Mouse (Mus musculus) heart, embryonic 13.5 days (tissue): ENCODE data around the gene Nudt22. TPM values are rescaled to one million over a fixed set of nuclear protein-coding genes. Genes with fewer than 3 reads are reported as not detected.
"Not testable (repeated sequence)": the region's sequence is repeated elsewhere in the genome, so short reads cannot be mapped to it uniquely, and the experiment has no call there.

Source experiments
- ATAC-seq: fragments of 200-750 bp; cut with Nextera tagmentation; 2 replicates; pipeline ENCODE4 v1.8.0; 2017; ENCODE audit warnings: moderate TSS enrichment; ENCODE audit not compliant: insufficient number of reproducible peaks, low FRiP score, low TSS enrichment; ENCODE audit errors: extremely low read depth
- H3K27ac ChIP-seq: fragments of 300-500 bp; sonication (generic); replicated peaks from 2 replicates; pipeline ENCODE4 v1.5.1; 2015; ENCODE audit warnings: moderate library complexity, mild to moderate bottlenecking, inconsistent platforms
- H3K27me3 ChIP-seq: fragments of 300-500 bp; sonication (generic); replicated peaks from 2 replicates; pipeline ENCODE4 v1.6.1; 2015; ENCODE audit warnings: mild to moderate bottlenecking, inconsistent platforms
- H3K36me3 ChIP-seq: fragments of 300-500 bp; sonication (generic); 2 replicates; pipeline ENCODE4 v1.6.1; 2015; ENCODE audit warnings: mild to moderate bottlenecking, inconsistent platforms
- H3K4me1 ChIP-seq: fragments of 300-500 bp; sonication (generic); 2 replicates; pipeline ENCODE4 v1.6.1; 2015; ENCODE audit warnings: inconsistent platforms
- H3K4me2 ChIP-seq: fragments of 300-500 bp; sonication (generic); 2 replicates; pipeline ENCODE4 v1.6.1; 2015; ENCODE audit warnings: inconsistent platforms, mild to moderate bottlenecking, moderate library complexity
- H3K4me3 ChIP-seq: fragments of 300-500 bp; sonication (generic); 2 replicates; pipeline ENCODE4 v1.5.1; 2015; ENCODE audit warnings: moderate library complexity, mild to moderate bottlenecking, inconsistent platforms
- H3K9ac ChIP-seq: fragments of 300-500 bp; sonication (generic); 2 replicates; pipeline ENCODE4 v1.6.1; 2015; ENCODE audit warnings: inconsistent platforms, mild to moderate bottlenecking, moderate library complexity
- H3K9me3 ChIP-seq: fragments of 300-500 bp; sonication (generic); 2 replicates; pipeline ENCODE4 v1.6.1; 2016; ENCODE audit warnings: inconsistent platforms
- WGBS: fragments of 180-500 bp; shearing (Covaris S2); methylation state at CpG from one replicate; pipeline ENCODE4 v1.1.7; 2015; ENCODE audit warnings: mixed read lengths; 5-methylcytosine and 5-hydroxymethylcytosine counted together
- polyA plus RNA-seq: library from polyadenylated mRNA; unstranded; fragments of >200 nt; fragmentation: Nextera tagmentation; extraction: Ambion mirVana; gene quantifications from 2 replicates; pipeline ENCODE4 v1.2.1, GENCODE M21; 2015

Gene Nudt22
- polyA plus RNA-seq, 1 experiment from 2014 or later = 23.3 TPM

DNA sequence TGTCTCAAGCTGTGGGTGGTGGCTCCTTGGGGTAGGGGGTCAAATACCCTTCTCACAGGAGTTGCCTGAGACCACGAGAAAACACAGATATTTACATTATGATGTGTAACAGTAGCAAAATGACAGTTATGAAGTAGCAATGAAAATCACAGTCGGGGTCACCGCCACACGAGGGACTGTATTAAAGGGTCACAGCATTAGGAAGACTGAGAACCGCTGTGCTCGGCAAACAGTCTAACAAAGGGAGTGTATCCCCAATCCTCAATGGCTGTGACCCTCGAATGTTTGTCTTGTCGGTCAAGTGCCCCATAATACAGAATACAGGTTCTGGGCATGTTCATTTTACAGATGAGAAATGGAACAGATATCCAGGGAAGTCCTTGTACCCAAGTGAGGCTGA lies 1.9 kb downstream of the Nudt22 start:
- no peak overlapping the region; the same call in 1 of the 2 replicates for H3K4me3 ChIP-seq
- 83% methylated on average over 8 of the region's 8 CpGs for WGBS
- no peaks in the 10 kb centered on the region for H3K9me3 ChIP-seq
- H3K4me1 ChIP-seq = peaks cover 43% of the 10 kb centered on the region
- ATAC-seq = no peak
- no peaks in the 10 kb centered on the region for H3K27me3 ChIP-seq
- no peak overlapping the region for H3K9ac ChIP-seq
- no peak overlapping the region for H3K4me2 ChIP-seq
- H3K36me3 ChIP-seq = peaks cover 15% of the 10 kb centered on the region
- H3K27ac ChIP-seq = no peak overlapping the region

- 60% methylated on average over 14 of the region's 14 CpGs for WGBS
- H3K4me2 ChIP-seq = peak overlapping the region; percentile 92
Measured at GRCm38 (mm10) chr19:6993011-6993770, 2.7 kb downstream of the Nudt22 start.

GRCm38 (mm10) chr19:6992011-6992858 lies 3.7 kb downstream of the Nudt22 start, which contains the start of gene Dnajc4:
Gene Dnajc4, minus strand, starts transcription at chr19:6992572.
- Histone ChIP-seq H3K4me1 (peaks cover 49% of the 10 kb centered on the region), H3K36me3 (peaks cover 5% of the 10 kb centered on the region; the same call in 1 of the 2 replicates), H3K4me3 (peak within 1 kb of the TSS; percentile 64), H3K4me2 (peak within 1 kb of the TSS; percentile 92), H3K27ac (peak within 1 kb of the TSS; percentile 76), H3K9ac (peak within 1 kb of the TSS; percentile 92), H3K9me3 (no peaks in the 10 kb centered on the region), H3K27me3 (no peaks in the 10 kb centered on the region)
- peak; percentile 85 for ATAC-seq
- 1% methylated on average over 37 of the region's 37 CpGs for WGBS

More at GRCm38 (mm10) chr19:6993011-6993770, 2.7 kb downstream of the Nudt22 start:
- H3K4me1 ChIP-seq = peaks cover 45% of the 10 kb centered on the region
- H3K4me3 ChIP-seq = peak overlapping the region; percentile 64
- peaks cover 7% of the 10 kb centered on the region for H3K36me3 ChIP-seq
- H3K27me3 ChIP-seq = no peaks in the 10 kb centered on the region
- peak overlapping the region; percentile 76 for H3K27ac ChIP-seq
- no peaks in the 10 kb centered on the region for H3K9me3 ChIP-seq
- peak overlapping the region; percentile 86 for H3K9ac ChIP-seq
- no peak for ATAC-seq

DNA sequence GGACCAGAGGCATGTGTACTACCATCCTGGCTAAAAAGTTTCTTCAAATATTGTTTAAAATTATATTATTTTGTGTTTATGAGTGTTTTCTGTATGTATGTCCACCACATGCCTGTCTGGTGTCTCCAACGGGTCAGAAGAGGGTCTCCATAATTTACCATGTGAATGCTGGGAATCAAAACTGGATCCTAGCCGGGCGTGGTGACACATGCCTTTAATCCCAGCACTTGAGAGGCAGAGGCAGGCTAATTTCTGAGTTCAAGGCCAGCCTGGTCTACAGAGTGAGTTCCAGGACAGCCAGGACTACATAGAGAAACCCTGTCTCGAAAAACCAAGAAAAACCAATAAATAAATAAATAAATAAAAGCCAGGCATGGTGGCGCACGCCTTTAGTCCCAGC lies 4.8 kb downstream of the Nudt22 start:
- not testable (repeated sequence) for H3K36me3 ChIP-seq, H3K27me3 ChIP-seq, H3K9me3 ChIP-seq, H3K27ac ChIP-seq, ATAC-seq
- peaks cover 46% of the 10 kb centered on the region for H3K4me1 ChIP-seq
- peak overlapping the region; percentile 64; the same call in 1 of the 2 replicates for H3K4me3 ChIP-seq
- H3K9ac ChIP-seq = peak overlapping the region; percentile 92; the same call in 1 of the 2 replicates
- H3K4me2 ChIP-seq = peak overlapping the region; percentile 92
- 85% methylated on average over 6 of the region's 6 CpGs for WGBS

DNA sequence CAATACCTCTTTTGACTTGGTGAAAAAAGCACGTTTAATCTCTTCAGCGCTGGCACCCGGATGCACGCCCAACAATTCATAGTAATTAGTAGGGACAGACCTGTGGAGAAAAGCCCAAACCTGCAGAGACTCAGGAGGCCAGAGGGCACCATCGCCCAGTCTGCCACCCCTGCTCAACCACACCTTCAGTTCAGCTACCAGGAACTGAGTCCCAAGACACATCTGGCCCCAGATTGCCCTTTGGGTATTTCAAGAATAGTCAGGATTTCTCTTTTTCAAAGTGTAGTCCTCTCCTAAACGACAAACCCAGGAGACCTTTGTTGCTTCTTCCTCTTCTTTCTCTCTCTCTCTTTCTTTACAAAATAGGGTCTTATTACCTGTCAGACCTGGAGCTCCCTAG lies 5.2 kb downstream of the Nudt22 start:
- H3K4me1 ChIP-seq = peaks cover 50% of the 10 kb centered on the region
- H3K27me3 ChIP-seq = no peaks in the 10 kb centered on the region
- 94% methylated on average over 6 of the region's 6 CpGs for WGBS

DNA sequence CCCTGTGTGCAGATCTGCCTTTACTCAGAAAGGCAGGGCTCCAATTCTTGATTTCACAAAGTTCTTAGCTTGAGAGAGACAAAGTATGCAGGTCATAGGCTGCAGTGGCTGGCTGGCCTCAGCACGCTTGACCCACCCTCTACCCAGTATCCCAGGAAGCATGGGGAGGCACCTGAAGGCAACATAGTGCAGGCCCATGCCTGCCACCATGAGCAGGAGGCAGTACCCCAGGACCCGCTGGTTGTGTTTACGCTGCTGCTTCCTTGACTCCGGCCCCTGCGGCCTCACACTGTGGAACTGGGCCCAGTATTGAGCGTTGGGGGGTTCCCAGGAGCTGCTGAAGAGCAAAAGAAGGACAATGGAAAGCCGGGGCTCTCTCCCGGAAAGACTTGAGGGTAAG lies 6.7 kb downstream of the Nudt22 start:
- H3K36me3 ChIP-seq = peaks cover 23% of the 10 kb centered on the region
- no peaks in the 10 kb centered on the region for H3K9me3 ChIP-seq
- WGBS = 86% methylated on average over 8 of the region's 8 CpGs
- H3K4me3 ChIP-seq = no peak overlapping the region
- no peak overlapping the region for H3K4me2 ChIP-seq
- H3K27ac ChIP-seq = no peak overlapping the region
- ATAC-seq = no peak
- peaks cover 46% of the 10 kb centered on the region for H3K4me1 ChIP-seq
- H3K9ac ChIP-seq = no peak overlapping the region
- no peaks in the 10 kb centered on the region for H3K27me3 ChIP-seq

More for the DNA sequence above, 5.2 kb downstream of the Nudt22 start:
- no peak for ATAC-seq
- Histone ChIP-seq H3K27ac (no peak overlapping the region), H3K4me2 (no peak overlapping the region), H3K9ac (no peak overlapping the region), H3K36me3 (peaks cover 10% of the 10 kb centered on the region), H3K9me3 (no peaks in the 10 kb centered on the region), H3K4me3 (no peak overlapping the region)

DNA sequence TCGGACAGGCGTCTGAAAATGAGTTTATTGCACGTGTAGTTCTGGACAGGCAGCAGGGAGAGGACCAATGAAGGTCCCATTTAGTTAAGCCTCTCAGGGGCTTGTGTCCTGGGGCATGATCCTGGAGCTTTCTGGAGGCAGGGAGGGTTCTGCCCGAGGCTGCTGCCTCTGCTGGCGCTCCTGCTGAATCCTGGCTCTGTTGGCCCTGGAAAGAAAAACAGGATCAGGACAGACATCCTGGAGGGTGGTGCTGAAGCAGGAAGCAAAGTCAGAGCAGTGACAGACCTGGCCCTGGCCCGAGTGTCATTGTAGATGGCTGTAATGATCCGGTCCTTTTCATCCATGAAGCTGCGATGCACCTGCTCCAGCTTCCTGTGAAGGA lies 8.0 kb downstream of the Nudt22 start:
- WGBS = 3% methylated on average over 8 of the region's 8 CpGs

DNA sequence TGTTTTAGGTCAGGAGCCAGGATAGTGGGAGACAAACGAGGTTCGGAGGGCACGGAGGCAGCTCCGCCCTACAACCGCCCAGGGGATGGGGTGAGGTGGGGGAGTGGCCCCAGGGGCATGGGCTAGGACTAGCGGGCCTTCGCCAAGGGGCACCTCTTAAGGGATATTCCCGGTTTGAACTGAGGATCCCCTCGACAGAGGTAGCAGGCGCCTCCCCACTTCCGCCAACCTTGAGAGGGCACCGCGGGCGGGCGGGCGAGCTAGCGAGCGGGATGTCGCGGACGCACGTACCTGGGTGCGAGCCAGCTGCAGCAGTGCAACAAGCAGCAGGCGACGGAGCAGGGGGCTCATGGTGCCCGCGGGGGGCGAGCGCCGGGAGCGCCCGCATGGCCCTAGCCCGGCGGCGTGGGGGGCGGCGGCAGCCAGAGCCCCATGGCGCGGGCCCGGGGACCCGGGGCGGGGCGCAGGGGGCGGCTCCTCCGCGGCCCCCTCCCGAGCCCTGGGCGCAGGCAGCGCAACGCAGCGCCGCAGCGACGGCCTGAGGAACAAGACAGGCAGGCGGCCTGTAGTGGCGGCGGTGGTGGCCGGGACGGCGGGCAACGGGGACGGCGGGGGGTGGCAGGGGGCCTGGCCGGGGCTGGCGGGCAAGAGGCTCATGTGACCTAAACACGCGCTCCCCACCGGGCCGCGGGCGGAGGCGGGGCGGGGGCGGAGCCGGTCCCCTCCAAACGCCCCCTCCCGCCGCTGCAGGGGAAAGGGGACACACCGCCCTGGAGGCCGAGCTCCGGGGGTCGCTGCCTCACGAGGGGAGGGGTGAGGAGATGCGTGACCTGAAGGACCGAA lies 8.6 kb downstream of the Nudt22 start, which contains the start of gene Vegfb:
TSS of gene Vegfb (minus strand) at position 591 of the 843 bp plus-strand sequence.
- H3K4me1 ChIP-seq = peaks cover 36% of the 10 kb centered on the region
- H3K27me3 ChIP-seq = no peaks in the 10 kb centered on the region
- H3K4me2 ChIP-seq = peak within 1 kb of the TSS; percentile 75
- WGBS = under 1% methylated on average over 52 of the region's 85 CpGs
- H3K9me3 ChIP-seq = no peaks in the 10 kb centered on the region
- ATAC-seq = peak; percentile 44
- H3K27ac ChIP-seq = peak within 1 kb of the TSS; percentile 98
- H3K9ac ChIP-seq = peak within 1 kb of the TSS; percentile 100
- peaks cover 43% of the 10 kb centered on the region for H3K36me3 ChIP-seq
- H3K4me3 ChIP-seq = peak within 1 kb of the TSS; percentile 88

More for the DNA sequence above, 8.0 kb downstream of the Nudt22 start:
- peak overlapping the region; percentile 75 for H3K4me2 ChIP-seq
- H3K9ac ChIP-seq = peak overlapping the region; percentile 100
- peaks cover 36% of the 10 kb centered on the region for H3K36me3 ChIP-seq
- H3K4me1 ChIP-seq = peaks cover 37% of the 10 kb centered on the region
- peak overlapping the region; percentile 88 for H3K4me3 ChIP-seq
- H3K27ac ChIP-seq = peak overlapping the region; percentile 98
- H3K9me3 ChIP-seq = no peaks in the 10 kb centered on the region
- H3K27me3 ChIP-seq = no peaks in the 10 kb centered on the region
- no peak for ATAC-seq

DNA sequence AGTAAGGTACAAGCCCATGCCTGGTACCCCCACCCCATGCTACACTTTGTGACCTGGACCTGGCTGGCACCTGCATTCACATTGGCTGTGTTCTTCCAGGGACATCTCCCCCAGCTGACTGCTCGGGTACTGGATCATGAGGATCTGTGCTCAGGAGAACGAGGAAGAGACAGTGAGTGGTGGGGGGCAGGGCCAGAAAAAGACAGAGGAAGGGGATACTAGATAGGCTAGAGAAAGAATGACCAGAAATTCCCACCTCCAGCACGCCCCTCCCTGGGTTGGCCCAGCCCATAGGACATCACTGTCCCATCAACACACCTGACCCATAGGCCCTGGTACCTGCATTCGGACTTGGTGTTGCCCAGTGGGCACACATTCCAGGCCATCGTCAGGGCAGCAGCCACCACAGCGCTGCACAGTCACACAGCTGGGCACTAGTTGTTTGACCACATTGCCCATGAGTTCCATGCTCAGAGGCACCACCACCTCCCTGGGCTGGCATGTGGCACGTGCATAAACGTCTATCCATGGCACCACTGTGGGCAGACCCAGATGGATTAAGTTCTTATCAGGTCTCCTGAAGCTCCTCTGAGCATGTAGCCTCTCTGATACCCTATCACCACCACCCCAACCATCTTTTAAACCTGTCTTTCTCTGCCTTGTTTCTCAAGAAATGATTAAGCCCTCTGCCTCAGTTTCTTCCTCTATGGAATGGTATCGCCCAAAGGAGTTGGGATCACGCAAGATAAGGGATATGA lies 9.8 kb downstream of the Nudt22 start:
- H3K4me2 ChIP-seq = peak overlapping the region; percentile 75
- H3K4me3 ChIP-seq = peak overlapping the region; percentile 88
- 65% methylated on average over 10 of the region's 10 CpGs for WGBS
- peak overlapping the region; percentile 100 for H3K9ac ChIP-seq
- no peaks in the 10 kb centered on the region for H3K9me3 ChIP-seq
- peak overlapping the region; percentile 98 for H3K27ac ChIP-seq
- peaks cover 54% of the 10 kb centered on the region for H3K36me3 ChIP-seq
- peaks cover 36% of the 10 kb centered on the region for H3K4me1 ChIP-seq
- H3K27me3 ChIP-seq = no peaks in the 10 kb centered on the region
- ATAC-seq = no peak

DNA sequence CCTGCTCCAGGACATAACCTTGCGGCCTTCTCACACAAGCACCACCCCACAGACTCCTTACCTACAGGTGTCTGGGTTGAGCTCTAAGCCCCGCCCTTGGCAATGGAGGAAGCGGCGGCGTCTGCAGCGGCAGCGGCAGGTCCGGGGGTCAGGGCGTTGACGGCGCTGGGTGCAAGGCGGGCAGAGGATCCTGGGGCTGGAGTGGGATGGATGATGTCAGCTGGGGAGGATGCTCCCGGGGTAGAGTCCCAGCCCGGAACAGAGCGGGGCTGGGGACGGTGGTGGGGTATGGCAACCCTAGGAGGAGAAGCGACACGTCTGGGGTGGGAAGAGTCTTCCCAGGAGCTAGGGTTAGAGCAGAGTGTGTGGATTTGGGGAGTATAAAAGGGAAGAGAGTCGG lies 10.6 kb downstream of the Nudt22 start:
- no peak overlapping the region for H3K4me3 ChIP-seq
- peaks cover 54% of the 10 kb centered on the region for H3K36me3 ChIP-seq
- no peak for ATAC-seq
- H3K9ac ChIP-seq = peak overlapping the region; percentile 100; the same call in 1 of the 2 replicates
- H3K9me3 ChIP-seq = no peaks in the 10 kb centered on the region
- no peaks in the 10 kb centered on the region for H3K27me3 ChIP-seq
- H3K4me1 ChIP-seq = peaks cover 40% of the 10 kb centered on the region
- no peak overlapping the region for H3K27ac ChIP-seq
- H3K4me2 ChIP-seq = peak overlapping the region; percentile 75; the same call in 1 of the 2 replicates
- WGBS = 81% methylated on average over 19 of the region's 19 CpGs
